In genomic region chr16:58523972-58524850, GRCm38 (mm10) we compare ENCODE assay signal across 7 mouse cellular contexts. TPM values are rescaled to one million over a fixed set of nuclear protein-coding genes. Genes with fewer than 3 reads are reported as not detected.
DNase-seq lines count a peak whose midpoint lies in the region; ATAC-seq lines count a peak whose summit lies in the region.

Gene St3gal6, minus strand, starts transcription at chr16:58524243.

- H3K9me3 ChIP-seq in forebrain, embryonic 11.5 days (ENCODE audit: control insufficient read depth, low read length) = peaks cover 6% of the 10 kb centered on the region; the same call in 1 of the 2 replicates
- H3K9me3 ChIP-seq in liver, embryonic 11.5 days (ENCODE audit: control insufficient read depth, low read length) = no peaks in the 10 kb centered on the region

- H3K4me2 ChIP-seq in forebrain, embryonic 11.5 days (ENCODE audit: low read depth, low read length, severe bottlenecking) = peak within 1 kb of the TSS; percentile 90
- peak within 1 kb of the TSS; percentile 91 for H3K4me2 ChIP-seq in liver, embryonic 11.5 days

- H3K36me3 ChIP-seq in forebrain, embryonic 11.5 days (ENCODE audit: control insufficient read depth, insufficient read depth, low read length) = no peaks in the 10 kb centered on the region
- no peaks in the 10 kb centered on the region for H3K36me3 ChIP-seq in liver, embryonic 11.5 days (ENCODE audit: control insufficient read depth, insufficient read depth, low read length)

- H3K27me3 ChIP-seq in forebrain, embryonic 11.5 days (ENCODE audit: control insufficient read depth, insufficient read depth, low read length) = peaks cover 3% of the 10 kb centered on the region; the same call in 1 of the 2 replicates
- no peaks in the 10 kb centered on the region for H3K27me3 ChIP-seq in liver, embryonic 11.5 days (replicated peaks; ENCODE audit: control insufficient read depth, insufficient read depth, low read length)

- H3K4me3 ChIP-seq in forebrain, embryonic 11.5 days (ENCODE audit: low read depth, low read length) = peak within 1 kb of the TSS; percentile 65
- peak within 1 kb of the TSS; percentile 75 for H3K4me3 ChIP-seq in liver, embryonic 11.5 days (ENCODE audit: low read depth, low read length)

- 94% methylated on average over 12 of the region's 12 CpGs for WGBS in forebrain, embryonic 11.5 days
- WGBS in liver, embryonic 11.5 days = 78% methylated on average over 12 of the region's 12 CpGs

- no peak for ATAC-seq in forebrain, embryonic 11.5 days (replicated peaks; ENCODE audit: low FRiP score)
- ATAC-seq in liver, embryonic 11.5 days (replicated peaks; ENCODE audit: low FRiP score) = no peak

- no peak within 1 kb of the TSS for H3K27ac ChIP-seq in forebrain, embryonic 11.5 days (ENCODE audit: low read depth, low read length)
- H3K27ac ChIP-seq in liver, embryonic 11.5 days (ENCODE audit: low read depth, low read length) = peak within 1 kb of the TSS; percentile 68

- H3K9ac ChIP-seq in forebrain, embryonic 11.5 days (ENCODE audit: low read length) = peak within 1 kb of the TSS; percentile 79
- peak within 1 kb of the TSS; percentile 81 for H3K9ac ChIP-seq in liver, embryonic 11.5 days (ENCODE audit: low read depth, low read length)

- intact Hi-C loops in heart, postnatal 36 days (cut with DNase I) = loop anchor here (2.0 to 5.0 kb wide), 7 partner anchors 27 to 203 kb away; partner anchors contain the start of genes Cldnd1 and Cpox

- no peaks in the 10 kb centered on the region for H3K4me1 ChIP-seq in forebrain, embryonic 11.5 days (replicated peaks; ENCODE audit: control insufficient read depth, insufficient read depth, low read length)
- peaks cover 27% of the 10 kb centered on the region for H3K4me1 ChIP-seq in liver, embryonic 11.5 days (replicated peaks; ENCODE audit: control insufficient read depth, insufficient read depth, low read length)

- no peak for DNase-seq in urinary bladder, adult 2 months (ENCODE audit: low spot score)
- DNase-seq in urinary bladder, adult 18-20 months (ENCODE audit: low spot score in 2 of 2) = no peak
- DNase-seq in forebrain, embryonic 11.5 days (ENCODE audit: low spot score) = no peak
- peak in 1 of 2 experiments; percentile 34 for DNase-seq in heart, postnatal 36 days
- DNase-seq in liver, embryonic 11.5 days (ENCODE audit: low spot score) = no peak
- DNase-seq in testis, postnatal 14 days (ENCODE audit: low spot score) = peak; percentile 21
- no peak for DNase-seq in frontal cortex, postnatal 10 days (ENCODE audit: low spot score in 2 of 2)

RNA-seq across cellular contexts. Expression of gene St3gal6, which starts in this region (rescaled TPM):
- 14.3 and 16.2 TPM in 2 replicates for polyA plus RNA-seq in urinary bladder, adult 2 months (2012; rRNA removed)
- 8.3 and 8.8 TPM in 2 replicates for polyA plus RNA-seq in forebrain, embryonic 11.5 days (2014; fragmentation: Nextera tagmentation; extraction: Ambion mirVana)
- total RNA-seq in heart, postnatal 36 days (2021) = 10 to 100 TPM; 40.2 to 43.7 TPM
- polyA plus RNA-seq in liver, embryonic 11.5 days (2014; fragmentation: Nextera tagmentation; extraction: Ambion mirVana) = 66.0 and 67.9 TPM in 2 replicates
